Mouse (Mus musculus) G1E (cell line): Measurements from ENCODE around the gene Glp1r. TPM values are rescaled to one million over a fixed set of nuclear protein-coding genes. Genes with fewer than 3 reads are reported as not detected.

Experiments used
- ATAC-seq: 2 replicates; pipeline ENCODE4 v1.8.0; 2016; ENCODE audit warnings: mild to moderate bottlenecking; ENCODE audit not compliant: insufficient number of reproducible peaks, poor library complexity, low FRiP score, severe bottlenecking; ENCODE audit errors: extremely low read depth
- DNase-seq: peaks from one replicate; pipeline ENCODE4 v3.0.0; 2012; ENCODE audit warnings: low spot score
- H3K27me3 ChIP-seq: 2 replicates; pipeline ENCODE4 v1.6.1; 2012; ENCODE audit warnings: mild to moderate bottlenecking, low read length, inconsistent platforms; ENCODE audit not compliant: insufficient read depth
- H3K36me3 ChIP-seq: replicated peaks from 2 replicates; pipeline ENCODE3; 2012; ENCODE audit warnings: mild to moderate bottlenecking, inconsistent platforms
- H3K4me1 ChIP-seq: 2 replicates; pipeline ENCODE4 v1.6.1; 2012; ENCODE audit warnings: low read depth, low read length, inconsistent platforms, mixed read lengths; ENCODE audit not compliant: insufficient read depth
- H3K4me3 ChIP-seq: 2 replicates; pipeline ENCODE4 v1.5.1; 2012; ENCODE audit warnings: low read depth, mild to moderate bottlenecking, inconsistent platforms, low read length, moderate library complexity, mixed read lengths
- H3K9me3 ChIP-seq: replicated peaks from 2 replicates; pipeline ENCODE4 v1.6.1; 2012; ENCODE audit warnings: inconsistent platforms
- CTCF ChIP-seq: IDR thresholded peaks from 2 replicates; pipeline ENCODE4 v1.5.1; 2012; ENCODE audit warnings: low read depth, low read length, inconsistent platforms, mixed read lengths
- GATA1 ChIP-seq: IDR thresholded peaks from 2 replicates; pipeline ENCODE4 v1.6.1; 2012; ENCODE audit warnings: borderline replicate concordance, low read length, inconsistent platforms, mixed read lengths
- GATA2 ChIP-seq: IDR thresholded peaks from 2 replicates; pipeline ENCODE4 v1.6.1; 2012; ENCODE audit warnings: low read depth, low read length, inconsistent platforms, borderline replicate concordance
- POLR2AphosphoS5 ChIP-seq: IDR thresholded peaks from 2 replicates; pipeline ENCODE4 v1.6.1; 2012; ENCODE audit warnings: low read depth, low read length, inconsistent platforms; ENCODE audit not compliant: insufficient replicate concordance
- TAL1 ChIP-seq: conservative IDR thresholded peaks from 2 replicates; pipeline ENCODE4 v1.6.1; 2012; ENCODE audit warnings: low read depth, low read length, inconsistent platforms, mixed read lengths
- polyA plus RNA-seq: library from polyadenylated mRNA; stranded (reverse); fragments of >175 nt; gene quantifications from 2 replicates; pipeline ENCODE4 v1.2.3, GENCODE M21; 2012
- total RNA-seq, 2 experiments: library from RNA; stranded (forward) in 1 of 2; stranded (reverse) in 1 of 2; fragments of 200-1000 nt in 1 of 2; fragments of >200 nt in 1 of 2; fragmentation: Nextera tagmentation in 1 of 2; gene quantifications; 2 replicates each; pipeline ENCODE4 v1.2.3; 2014 to 2017

Glp1r gene
- total and polyA plus RNA-seq, 3 experiments = 0.05 TPM; not detected in 2

GRCm38 (mm10) chr17:30961936-30962592 is 60.4 kb downstream of the Glp1r start:
- DNase-seq = no peak
- no peaks in the 10 kb centered on the region for H3K36me3 ChIP-seq
- H3K4me1 ChIP-seq = no peaks in the 10 kb centered on the region
- ATAC-seq = no peak
- H3K27me3 ChIP-seq = no peaks in the 10 kb centered on the region
- H3K9me3 ChIP-seq = peaks cover 80% of the 10 kb centered on the region
- no peak for TF ChIP-seq POLR2AphosphoS5
- no peak for TF ChIP-seq GATA1
- no peak for TF ChIP-seq GATA2
- no peak for TF ChIP-seq TAL1
- no peak for TF ChIP-seq CTCF
- H3K4me3 ChIP-seq = no peak overlapping the region

- TF ChIP-seq GATA1 (no peak), GATA2 (no peak)
- H3K36me3 ChIP-seq = no peaks in the 10 kb centered on the region
- DNase-seq (no peak), ATAC-seq (no peak)
- no peaks in the 10 kb centered on the region for H3K4me1 ChIP-seq
- no peaks in the 10 kb centered on the region for H3K27me3 ChIP-seq
- peaks cover 78% of the 10 kb centered on the region for H3K9me3 ChIP-seq
- no peak overlapping the region for H3K4me3 ChIP-seq
These were observed 61.3 kb downstream of the Glp1r start for GRCm38 (mm10) chr17:30962880-30963279.

GRCm38 (mm10) chr17:30969983-30970382 is 68.4 kb downstream of the Glp1r start:
- DNase-seq (no peak), ATAC-seq (no peak)
- no peaks in the 10 kb centered on the region for H3K27me3 ChIP-seq
- no peaks in the 10 kb centered on the region for H3K4me1 ChIP-seq
- TF ChIP-seq GATA1 = no peak
- H3K9me3 ChIP-seq = peaks cover 85% of the 10 kb centered on the region
- no peak overlapping the region for H3K4me3 ChIP-seq
- H3K36me3 ChIP-seq = no peaks in the 10 kb centered on the region

- DNase-seq (no peak), ATAC-seq (no peak)
- peaks cover 85% of the 10 kb centered on the region for H3K9me3 ChIP-seq
- no peaks in the 10 kb centered on the region for H3K36me3 ChIP-seq
- H3K27me3 ChIP-seq = no peaks in the 10 kb centered on the region
- TF ChIP-seq CTCF = no peak
- TF ChIP-seq GATA2 = no peak
- TF ChIP-seq POLR2AphosphoS5 = no peak
- TF ChIP-seq GATA1 = no peak
- no peak for TF ChIP-seq TAL1
- H3K4me1 ChIP-seq = no peaks in the 10 kb centered on the region
- no peak overlapping the region for H3K4me3 ChIP-seq
These were observed 70.3 kb downstream of the Glp1r start for GRCm38 (mm10) chr17:30971877-30972276.

- H3K4me3 ChIP-seq = no peak overlapping the region
- TF ChIP-seq GATA2 (no peak), CTCF (no peak), TAL1 (no peak), POLR2AphosphoS5 (no peak), GATA1 (no peak)
- peaks cover 88% of the 10 kb centered on the region for H3K9me3 ChIP-seq
- no peaks in the 10 kb centered on the region for H3K4me1 ChIP-seq
- H3K36me3 ChIP-seq = no peaks in the 10 kb centered on the region
- DNase-seq = no peak
- no peaks in the 10 kb centered on the region for H3K27me3 ChIP-seq
- no peak for ATAC-seq
These were observed 71.7 kb downstream of the Glp1r start for GRCm38 (mm10) chr17:30973332-30973731.

- no peak for TF ChIP-seq GATA1
- no peak for TF ChIP-seq TAL1
- no peak for TF ChIP-seq CTCF
- TF ChIP-seq GATA2 = no peak
- no peak for TF ChIP-seq POLR2AphosphoS5
- no peaks in the 10 kb centered on the region for H3K27me3 ChIP-seq
- H3K9me3 ChIP-seq = peaks cover 86% of the 10 kb centered on the region
- no peak for ATAC-seq
- DNase-seq = no peak
- no peaks in the 10 kb centered on the region for H3K36me3 ChIP-seq
- H3K4me1 ChIP-seq = no peaks in the 10 kb centered on the region
- H3K4me3 ChIP-seq = no peak overlapping the region
These were observed 75.7 kb downstream of the Glp1r start for GRCm38 (mm10) chr17:30977290-30977689.

- ATAC-seq (no peak), DNase-seq (no peak)
- Histone ChIP-seq H3K27me3 (no peaks in the 10 kb centered on the region), H3K4me1 (no peaks in the 10 kb centered on the region), H3K36me3 (no peaks in the 10 kb centered on the region), H3K9me3 (peaks cover 86% of the 10 kb centered on the region), H3K4me3 (no peak overlapping the region)
- TF ChIP-seq GATA2 = no peak
- TF ChIP-seq POLR2AphosphoS5 = no peak
- no peak for TF ChIP-seq CTCF
- no peak for TF ChIP-seq GATA1
- TF ChIP-seq TAL1 = no peak
These were observed 76.9 kb downstream of the Glp1r start for GRCm38 (mm10) chr17:30978556-30978955.
